Mouse (Mus musculus) embryo, embryonic 10 days (tissue): ENCODE data around the gene Gm16485.

Experiments
- DNase-seq: peaks from one replicate; pipeline ENCODE4 v3.0.0-alpha.2; 2015; ENCODE audit warnings: low spot score

The Gm16485 gene

GRCm38 (mm10) chr9:8971491-8971890, at the start of gene Gm16485:
Gene Gm16485 (plus strand): TSS chr9:8971791.
- DNase-seq = no peak

- no peak for DNase-seq
Observed at GRCm38 (mm10) chr9:8927561-8927960, 44.0 kb upstream of the Gm16485 start.

- DNase-seq = no peak
Observed at GRCm38 (mm10) chr9:8937753-8938152, 33.8 kb upstream of the Gm16485 start.

GRCm38 (mm10) chr9:8953306-8953705, 18.3 kb upstream of the Gm16485 start:
- no peak for DNase-seq

- DNase-seq = peak; percentile 68
Observed at GRCm38 (mm10) chr9:8964512-8965133, 7.0 kb upstream of the Gm16485 start.

GRCm38 (mm10) chr9:8970240-8970639, 1.4 kb upstream of the Gm16485 start:
- no peak for DNase-seq

- no peak for DNase-seq
Observed at GRCm38 (mm10) chr9:8977775-8978174, 6.2 kb downstream of the Gm16485 start.

GRCm38 (mm10) chr9:8982315-8982714, 10.7 kb downstream of the Gm16485 start:
- DNase-seq = peak; percentile 16

- no peak for DNase-seq
Observed at GRCm38 (mm10) chr9:8996494-8996893, 24.9 kb downstream of the Gm16485 start.

GRCm38 (mm10) chr9:9001170-9001569, 29.6 kb downstream of the Gm16485 start:
- no peak for DNase-seq

- DNase-seq = no peak
Observed at GRCm38 (mm10) chr9:9015108-9015507, 43.5 kb downstream of the Gm16485 start.
